Mouse (Mus musculus) left cerebral cortex, postnatal 4 days (tissue): Measurements from ENCODE around the gene Sp110. TPM values are rescaled to one million over a fixed set of nuclear protein-coding genes. Genes with fewer than 3 reads are reported as not detected.
"Not testable (repeated sequence)": the region's sequence is repeated elsewhere in the genome, so short reads cannot be mapped to it uniquely, and the experiment has no call there.

Experiments used
- DNase-seq: peaks from one replicate; pipeline ENCODE4 v3.0.0-alpha.2; 2022
- intact Hi-C: fragments of 180-260 bp; cut with DNase I; formaldehyde crosslinking; loops from one replicate; pipeline ENCODE4 v1.15.1; 2025
- total RNA-seq, 2 experiments: library from RNA; stranded (reverse); gene quantifications; 2 replicates each; pipeline ENCODE4 v1.2.3; 2021

The Sp110 gene
- under 1 TPM; 0.46 to 0.70 TPM for total RNA-seq

- DNase-seq, intact Hi-C loops: not testable (repeated sequence)
Measured at GRCm38 (mm10) chr1:85598271-85599012, at the start of gene Sp110. Gene Sp110 (minus strand): TSS chr1:85598817.

DNA sequence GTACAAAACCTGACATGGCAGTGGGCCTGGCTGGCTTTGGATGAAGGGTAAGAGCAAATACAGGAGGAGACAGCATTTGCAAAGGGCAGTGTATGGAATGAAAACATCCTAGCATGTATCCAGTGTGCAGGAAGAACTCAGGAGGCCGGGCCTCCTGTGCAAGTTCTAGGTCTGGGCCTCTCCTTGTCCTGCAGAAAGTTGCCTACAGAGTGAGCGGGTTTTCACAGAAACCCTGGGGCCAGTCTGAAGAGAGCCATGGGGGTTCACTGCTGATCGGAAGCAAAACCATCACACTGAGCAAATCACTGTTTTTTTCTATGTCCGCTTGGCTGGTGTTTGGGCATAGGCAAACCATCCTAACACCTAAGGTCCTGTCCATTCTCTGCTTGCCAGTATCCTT lies 39.5 kb upstream of the Sp110 start:
- intact Hi-C loops, DNase-seq: not testable (repeated sequence)

GRCm38 (mm10) chr1:85636936-85637335 lies 38.3 kb upstream of the Sp110 start:
- DNase-seq, intact Hi-C loops: not testable (repeated sequence)

DNA sequence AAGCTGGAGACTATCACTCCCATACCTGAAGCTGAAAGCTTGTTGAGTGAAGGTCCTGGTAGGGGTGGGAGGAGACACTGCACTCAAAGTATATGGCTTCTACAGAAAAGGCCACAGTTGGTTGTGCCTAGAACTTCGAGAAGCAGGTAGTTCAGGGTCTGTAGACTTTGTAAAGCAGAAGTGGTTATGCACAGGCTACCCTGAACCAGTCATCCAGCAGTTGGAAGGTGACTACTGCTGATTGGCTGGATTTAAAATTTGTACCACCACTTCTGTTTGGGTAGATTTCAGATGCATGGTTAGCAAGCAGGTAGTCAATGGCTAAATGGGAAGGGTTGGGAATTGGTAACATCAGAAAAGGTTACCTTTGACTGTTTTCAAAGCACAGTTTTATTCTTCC lies 20.1 kb upstream of the Sp110 start:
- intact Hi-C loops, DNase-seq: not testable (repeated sequence)

DNA sequence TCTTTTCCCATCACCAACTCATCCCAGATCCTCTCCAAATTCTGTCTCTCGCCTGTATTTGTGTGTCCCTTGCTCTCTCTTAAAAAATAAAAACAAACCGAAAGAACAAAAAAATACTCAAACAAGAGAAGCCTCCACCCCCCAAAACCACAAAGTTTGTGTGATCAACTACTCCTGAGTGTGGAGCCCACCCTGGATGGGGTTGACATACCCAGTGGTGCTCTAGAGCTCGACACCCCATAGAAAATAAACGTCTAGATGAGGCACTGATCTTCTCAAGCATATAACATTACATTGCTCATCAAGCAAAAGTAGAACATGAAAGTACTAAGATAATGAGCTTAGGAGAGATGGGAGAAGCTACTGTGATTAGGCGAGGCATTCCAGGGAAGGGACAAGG lies 18.5 kb upstream of the Sp110 start:
- DNase-seq, intact Hi-C loops: not testable (repeated sequence)

DNA sequence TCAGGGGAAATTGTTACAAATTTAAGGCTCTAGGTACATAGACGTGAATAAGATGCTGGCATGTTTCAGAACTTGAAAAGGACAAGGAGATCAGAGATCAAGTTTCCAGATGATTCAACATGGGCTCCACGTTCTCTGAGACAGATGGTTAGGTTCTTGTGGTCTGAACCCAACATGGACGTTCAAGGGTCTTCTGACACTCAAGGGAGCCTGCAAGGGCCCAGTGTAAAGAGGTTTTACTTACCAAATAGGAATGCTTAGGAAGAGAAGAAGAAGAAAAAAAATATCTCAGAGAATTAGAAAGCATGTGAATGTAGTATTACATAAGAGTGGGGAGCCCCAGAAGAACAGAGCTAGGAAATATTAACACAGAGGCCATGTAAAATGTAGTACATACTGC lies 17.2 kb upstream of the Sp110 start:
- DNase-seq, intact Hi-C loops: not testable (repeated sequence)

- intact Hi-C loops, DNase-seq: not testable (repeated sequence)
Measured at GRCm38 (mm10) chr1:85615096-85615495, 16.5 kb upstream of the Sp110 start.

DNA sequence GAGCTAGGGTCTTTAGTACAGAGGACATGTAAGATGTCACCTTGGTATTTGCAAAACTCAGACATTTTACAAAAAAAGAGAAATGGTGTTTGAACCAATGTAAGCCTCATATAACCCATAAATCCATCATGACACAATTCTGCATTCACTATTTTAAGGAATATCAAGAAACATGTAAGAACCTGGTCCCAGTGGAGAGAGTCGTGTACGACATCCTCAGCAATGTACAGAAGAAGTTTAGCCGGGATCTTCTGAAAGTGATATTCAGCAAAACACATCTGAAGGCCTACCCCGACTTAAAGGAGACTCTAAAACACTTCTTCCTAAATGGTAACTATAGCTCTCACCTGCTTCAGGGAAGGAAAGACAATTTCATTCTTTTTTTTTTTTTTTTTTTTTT lies 12.0 kb upstream of the Sp110 start:
- DNase-seq, intact Hi-C loops: not testable (repeated sequence)

- intact Hi-C loops, DNase-seq: not testable (repeated sequence)
Measured at GRCm38 (mm10) chr1:85608361-85608760, 9.7 kb upstream of the Sp110 start.

- intact Hi-C loops, DNase-seq: not testable (repeated sequence)
Measured at GRCm38 (mm10) chr1:85604341-85604740, 5.7 kb upstream of the Sp110 start.

DNA sequence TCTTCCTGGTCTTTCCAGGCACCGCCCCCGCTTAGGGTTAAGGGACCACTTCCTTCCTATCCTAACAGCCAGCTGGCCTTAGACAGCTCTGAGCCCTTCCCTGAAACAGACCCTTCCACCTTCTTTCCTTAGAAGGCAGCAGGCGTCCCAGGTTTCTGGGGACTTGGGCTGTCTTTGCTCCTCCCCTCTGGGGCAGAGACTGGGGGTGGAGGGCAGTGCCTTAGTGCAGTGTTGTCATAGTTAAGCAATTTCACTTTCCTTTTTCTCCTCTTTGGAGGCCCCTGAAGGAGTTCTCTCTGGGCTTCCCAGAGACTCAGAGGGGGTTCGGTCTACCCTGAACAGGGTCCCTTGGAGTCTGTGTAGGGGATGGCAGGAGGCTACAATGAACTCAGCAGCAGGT lies 2.2 kb upstream of the Sp110 start:
- intact Hi-C loops, DNase-seq: not testable (repeated sequence)

DNA sequence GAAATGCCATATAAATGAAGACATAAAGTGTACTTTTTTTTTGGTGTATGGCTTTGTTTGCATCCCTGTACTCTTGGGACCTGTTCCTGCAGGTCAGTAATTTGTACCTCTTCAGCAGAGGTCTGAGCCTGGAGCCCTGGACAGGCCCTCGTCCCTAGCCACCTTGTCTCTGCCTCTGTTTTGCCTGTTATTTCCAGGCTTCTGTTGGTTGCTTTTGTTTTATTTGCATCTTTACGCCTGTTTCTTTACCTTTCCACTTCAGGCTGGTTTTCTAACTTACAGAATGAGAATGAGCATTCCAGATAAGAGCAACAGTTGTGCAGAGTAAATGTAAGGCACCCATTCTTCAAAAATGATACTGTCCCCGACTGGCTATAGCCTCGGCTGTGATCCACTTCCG lies 1.5 kb upstream of the Sp110 start, which contains the start of gene Sp140:
Gene Sp140 (plus strand): TSS at position 301 of the 400 bp plus-strand sequence.
- DNase-seq, intact Hi-C loops: not testable (repeated sequence)

- DNase-seq, intact Hi-C loops: not testable (repeated sequence)
Measured at GRCm38 (mm10) chr1:85592526-85592925, 6.1 kb downstream of the Sp110 start.

- intact Hi-C loops, DNase-seq: not testable (repeated sequence)
Measured at GRCm38 (mm10) chr1:85588697-85589096, 9.9 kb downstream of the Sp110 start.

- intact Hi-C loops: not testable (repeated sequence)
Measured at GRCm38 (mm10) chr1:85581518-85581917, 17.1 kb downstream of the Sp110 start.

DNA sequence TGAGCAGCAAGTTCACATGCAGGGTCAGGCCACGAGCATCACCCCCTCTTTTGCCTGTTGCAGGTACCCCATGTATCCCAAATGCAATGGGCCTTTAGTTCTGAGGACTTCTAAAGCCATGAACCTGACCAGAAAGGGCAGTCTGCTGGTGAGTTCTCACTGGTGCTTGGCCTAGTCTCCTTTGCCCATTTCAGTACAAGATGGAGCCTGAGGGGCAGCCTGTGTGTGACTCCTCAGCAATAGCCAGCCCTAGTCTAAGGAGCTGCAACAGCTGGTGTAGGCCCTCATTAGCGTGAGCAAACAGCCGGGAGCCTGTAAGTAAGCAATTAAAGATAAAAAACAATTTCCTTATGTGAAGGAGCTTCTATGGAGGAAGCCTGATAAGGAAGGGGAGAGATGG lies 18.0 kb downstream of the Sp110 start:
- intact Hi-C loops, DNase-seq: not testable (repeated sequence)

More at GRCm38 (mm10) chr1:85581518-85581917, 17.1 kb downstream of the Sp110 start:
- not testable (repeated sequence) for DNase-seq

DNA sequence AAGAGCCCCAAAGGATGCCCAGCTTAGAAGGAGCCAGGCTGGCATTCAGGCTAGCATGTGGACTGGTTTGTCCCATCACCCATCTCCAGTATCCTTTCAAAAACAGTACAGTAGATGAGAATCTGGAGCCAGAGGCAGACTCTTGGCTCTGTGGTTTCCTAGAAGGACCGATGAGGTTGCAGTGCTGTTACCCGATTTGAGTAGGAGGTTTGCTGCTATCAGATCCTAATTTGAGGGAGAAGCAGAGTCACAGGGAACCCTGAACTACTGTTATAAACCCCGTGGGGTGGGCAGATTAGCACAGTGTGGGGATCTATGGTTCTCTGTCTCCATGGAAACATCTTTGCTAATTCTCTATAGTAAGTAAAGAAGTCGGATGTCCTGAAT lies 18.5 kb downstream of the Sp110 start:
- DNase-seq, intact Hi-C loops: not testable (repeated sequence)

GRCm38 (mm10) chr1:85579199-85580147 lies 19.1 kb downstream of the Sp110 start:
- intact Hi-C loops, DNase-seq: not testable (repeated sequence)

DNA sequence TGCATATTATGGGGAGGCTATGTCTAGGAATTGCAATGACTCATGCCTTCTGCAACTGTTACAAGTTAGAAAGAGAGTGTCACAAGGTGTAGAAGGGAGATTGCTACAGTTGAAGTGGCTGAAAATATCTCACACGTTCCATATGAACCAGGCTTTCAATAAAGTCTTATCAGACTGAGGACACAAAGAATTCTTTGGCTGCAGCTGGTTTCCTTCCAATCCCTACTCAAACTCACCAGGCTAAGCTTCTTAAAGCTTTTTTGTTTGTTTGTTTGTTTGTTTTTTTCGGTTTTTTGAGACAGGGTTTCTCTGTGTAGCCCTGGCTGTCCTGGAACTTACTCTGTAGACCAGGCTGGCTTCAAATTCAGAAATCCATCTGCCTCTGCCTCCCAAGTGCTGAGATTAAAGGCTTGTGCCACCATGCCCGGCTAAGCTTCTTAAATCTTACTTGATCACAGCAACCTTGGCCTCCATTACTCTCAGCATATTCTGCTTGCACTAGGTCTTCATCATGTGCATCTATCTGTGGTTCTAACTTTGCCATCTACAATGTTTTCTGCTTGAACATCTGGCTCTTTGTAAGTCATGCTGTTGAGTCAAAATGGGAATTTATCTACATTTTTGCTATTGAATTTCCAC lies 20.1 kb downstream of the Sp110 start:
- intact Hi-C loops, DNase-seq: not testable (repeated sequence)

DNA sequence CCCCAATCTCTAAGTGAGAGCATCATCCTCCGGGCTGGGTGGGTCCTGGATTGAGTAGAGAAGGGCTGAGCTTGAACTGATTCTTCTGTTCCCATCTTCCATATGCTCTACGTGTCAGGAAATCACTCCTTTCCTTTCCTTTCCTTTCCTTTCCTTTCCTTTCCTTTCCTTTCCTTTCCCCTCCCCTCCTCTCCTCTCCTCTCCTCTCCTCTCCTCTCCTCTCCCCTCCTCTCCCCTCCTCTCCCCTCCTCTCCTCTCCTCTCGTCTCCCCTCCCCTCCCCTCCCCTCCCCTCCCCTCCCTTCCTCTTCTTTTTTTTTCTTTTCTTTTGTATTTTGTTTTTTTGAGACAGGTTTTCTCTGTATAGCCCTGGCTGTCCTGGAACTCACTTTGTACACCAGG lies 23.2 kb downstream of the Sp110 start, which contains the start of gene G530012D18Rik:
Gene G530012D18Rik (plus strand): TSS at position 301 of the 400 bp plus-strand sequence.
- intact Hi-C loops, DNase-seq: not testable (repeated sequence)
